Mouse (Mus musculus): ENCODE measurements around the gene Ksr2. TPM values are rescaled to one million over a fixed set of nuclear protein-coding genes. Genes with fewer than 3 reads are reported as not detected.

Ksr2 gene
- total RNA-seq, 2 experiments from 2014 or later = 40.3 to 44.6 TPM

DNA sequence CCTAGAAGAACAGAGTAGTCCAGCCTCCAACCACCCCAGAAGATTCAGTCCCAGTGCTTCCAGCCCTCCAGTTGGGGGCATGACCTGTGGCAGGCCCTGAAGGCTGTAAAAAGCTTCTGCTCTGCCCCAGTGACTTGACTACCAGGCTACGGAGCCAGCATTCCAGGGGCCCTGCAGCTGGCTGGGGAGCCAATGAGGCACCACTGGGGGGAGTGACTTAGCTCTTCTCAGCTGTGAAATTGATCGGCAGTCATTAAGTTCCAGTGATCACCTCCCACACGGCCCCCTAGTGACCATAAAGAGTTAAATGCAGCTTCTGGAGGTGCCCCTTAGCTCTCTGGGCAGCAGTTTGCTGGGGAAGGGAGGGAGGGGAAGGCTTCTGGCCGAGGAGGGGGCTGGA lies 213.1 kb downstream of the Ksr2 start:
- no peak for TF ChIP-seq CTCF (conservative IDR thresholded peaks at IDR 0.05)
- DNase-seq (ENCODE audit: low spot score in 2 of 2) = no peak
- Histone ChIP-seq H3K4me3 (no peak overlapping the region), H3K27ac (no peak overlapping the region; the same call in 1 of the 2 replicates)

DNA sequence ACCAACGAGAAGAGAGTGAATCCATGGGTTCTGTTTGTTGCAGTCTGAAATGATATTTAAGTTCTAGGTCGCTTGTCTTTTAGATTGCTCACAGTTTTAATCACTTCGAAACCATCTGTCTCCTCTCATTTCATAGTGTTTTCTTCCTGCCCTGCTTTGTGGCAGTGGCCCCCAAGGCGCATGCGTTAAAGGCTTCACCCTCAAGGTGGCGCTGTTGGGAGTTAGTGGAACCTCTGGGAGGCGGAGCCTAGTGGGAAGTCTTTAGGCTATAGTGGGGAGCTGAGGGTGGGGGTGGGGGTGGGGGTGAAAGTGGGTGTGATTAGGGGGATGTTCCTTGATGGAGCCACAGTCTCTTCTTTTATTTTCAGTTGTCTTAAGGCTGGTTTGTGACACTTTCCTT lies 214.6 kb downstream of the Ksr2 start:
- DNase-seq (ENCODE audit: low spot score in 2 of 2) = peak; percentile 84 to 87
- no peak overlapping the region for H3K4me3 ChIP-seq
- peak; percentile 72 for TF ChIP-seq CTCF (conservative IDR thresholded peaks at IDR 0.05)
- 0 out of 2 replicates have a peak overlapping the region, but pooled peaks have one; percentile 36 for H3K27ac ChIP-seq

DNA sequence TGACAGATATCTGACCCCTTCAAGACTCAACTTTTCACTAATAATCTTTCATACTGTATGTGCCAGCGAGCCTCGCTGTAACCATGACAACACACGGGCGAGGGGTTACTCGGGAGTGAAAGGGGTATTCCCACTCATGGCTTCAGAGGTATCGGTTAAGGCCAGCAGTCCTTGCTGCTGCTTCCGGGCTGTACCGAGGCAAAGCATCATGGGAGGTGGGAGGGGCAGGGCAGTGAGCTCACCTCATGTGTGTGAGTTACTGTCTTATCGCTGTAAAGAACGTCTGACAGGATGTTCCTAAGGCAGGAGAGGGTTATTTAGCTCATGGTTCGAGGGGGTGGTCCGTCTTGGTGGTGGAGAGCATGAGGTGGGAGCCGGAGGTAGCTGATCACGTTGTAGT lies 215.8 kb downstream of the Ksr2 start:
- Histone ChIP-seq H3K27ac (no peak overlapping the region), H3K4me3 (no peak overlapping the region)
- TF ChIP-seq CTCF (conservative IDR thresholded peaks at IDR 0.05) = no peak
- DNase-seq (ENCODE audit: low spot score in 2 of 2) = no peak

GRCm38 (mm10) chr5:117635211-117635610 lies 221.4 kb downstream of the Ksr2 start:
- Histone ChIP-seq H3K27ac (no peak overlapping the region), H3K4me3 (no peak overlapping the region)
- no peak for TF ChIP-seq CTCF (conservative IDR thresholded peaks at IDR 0.05)
- DNase-seq (ENCODE audit: low spot score in 2 of 2) = no peak

DNA sequence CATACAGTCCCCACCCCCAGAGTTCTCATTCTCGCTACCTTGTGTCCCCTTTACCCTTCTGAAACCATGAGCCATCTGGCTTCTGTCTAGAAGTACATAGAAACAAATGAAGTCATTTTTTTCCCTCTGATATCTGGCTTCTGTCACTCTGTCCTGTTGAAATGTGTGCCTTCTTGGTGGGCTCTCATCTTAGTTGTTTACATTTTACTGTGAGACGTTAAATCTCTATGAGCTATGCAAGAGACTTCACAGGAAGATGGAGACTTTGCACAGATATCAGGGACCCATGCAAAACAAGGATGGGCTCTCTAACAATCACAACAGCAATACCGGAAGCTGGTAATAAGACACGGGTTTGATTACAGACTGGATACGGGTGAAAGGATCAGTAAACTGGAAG lies 222.0 kb downstream of the Ksr2 start:
- H3K4me3 ChIP-seq = no peak overlapping the region
- DNase-seq (ENCODE audit: low spot score in 2 of 2) = no peak
- no peak for TF ChIP-seq CTCF (conservative IDR thresholded peaks at IDR 0.05)
- no peak overlapping the region for H3K27ac ChIP-seq

GRCm38 (mm10) chr5:117641585-117641984 lies 227.8 kb downstream of the Ksr2 start:
- TF ChIP-seq CTCF (conservative IDR thresholded peaks at IDR 0.05) = no peak
- H3K27ac ChIP-seq = no peak overlapping the region
- DNase-seq (ENCODE audit: low spot score in 2 of 2) = no peak
- H3K4me3 ChIP-seq = no peak overlapping the region

- H3K27ac ChIP-seq = no peak overlapping the region
- no peak for TF ChIP-seq CTCF (conservative IDR thresholded peaks at IDR 0.05)
- DNase-seq (ENCODE audit: low spot score in 2 of 2) = no peak
- no peak overlapping the region for H3K4me3 ChIP-seq
Measured at GRCm38 (mm10) chr5:117651238-117651886, 237.6 kb downstream of the Ksr2 start.

DNA sequence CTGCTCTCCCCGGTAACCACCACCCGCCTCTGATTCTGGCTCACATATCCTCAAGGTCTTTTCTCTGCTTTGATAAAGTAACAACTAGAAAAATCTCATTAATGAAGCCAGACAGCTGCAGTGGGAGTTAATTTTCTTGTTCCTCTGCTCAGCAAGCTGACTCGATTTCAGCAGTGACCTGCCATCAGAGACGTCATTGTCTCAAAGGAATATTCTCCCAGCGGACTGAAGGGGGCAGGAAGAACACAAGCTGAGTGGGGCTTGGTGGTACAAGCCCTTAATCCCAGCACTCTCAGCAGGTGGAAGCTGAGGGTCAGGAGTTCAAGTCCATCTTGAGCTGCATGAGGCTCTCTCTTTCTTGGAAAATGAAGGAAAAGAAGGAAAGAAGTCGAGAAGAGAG lies 244.8 kb downstream of the Ksr2 start:
- TF ChIP-seq CTCF (conservative IDR thresholded peaks at IDR 0.05) = peak; percentile 70
- Histone ChIP-seq H3K4me3 (no peak overlapping the region), H3K27ac (no peak overlapping the region)
- no peak for DNase-seq (ENCODE audit: low spot score in 2 of 2)

DNA sequence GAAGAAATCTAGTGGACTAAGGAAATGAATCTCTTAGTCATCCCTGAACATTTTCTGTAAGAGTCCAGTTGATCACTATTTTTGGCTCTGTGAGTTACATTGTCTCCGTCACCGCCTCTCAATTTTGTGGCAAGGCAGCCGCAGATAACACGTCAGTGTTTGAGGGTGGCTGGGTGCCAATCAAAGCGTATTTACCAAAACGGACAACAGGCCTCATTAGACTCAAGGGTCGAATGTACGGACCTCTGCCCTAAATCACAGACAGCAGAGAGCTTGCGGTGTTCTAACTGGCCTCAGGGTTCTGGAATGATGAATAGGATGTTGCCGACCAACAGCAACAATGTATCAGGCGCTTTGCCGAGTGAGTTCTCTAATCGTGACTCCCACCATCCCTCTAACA lies 245.8 kb downstream of the Ksr2 start:
- Histone ChIP-seq H3K4me3 (no peak overlapping the region), H3K27ac (no peak overlapping the region)
- DNase-seq (ENCODE audit: low spot score in 2 of 2) = no peak
- TF ChIP-seq CTCF (conservative IDR thresholded peaks at IDR 0.05) = no peak

- Histone ChIP-seq H3K27ac (no peak overlapping the region), H3K4me3 (no peak overlapping the region)
- TF ChIP-seq CTCF (conservative IDR thresholded peaks at IDR 0.05) = no peak
- DNase-seq (ENCODE audit: low spot score in 2 of 2) = no peak
Measured at GRCm38 (mm10) chr5:117665181-117665580, 251.4 kb downstream of the Ksr2 start.

- no peak for TF ChIP-seq CTCF (conservative IDR thresholded peaks at IDR 0.05)
- no peak for DNase-seq (ENCODE audit: low spot score in 2 of 2)
- Histone ChIP-seq H3K4me3 (no peak overlapping the region), H3K27ac (no peak overlapping the region)
Measured at GRCm38 (mm10) chr5:117667314-117667713, 253.5 kb downstream of the Ksr2 start.

- DNase-seq (ENCODE audit: low spot score in 2 of 2) = no peak
- Histone ChIP-seq H3K4me3 (no peak overlapping the region), H3K27ac (peak overlapping the region; percentile 36; the same call in 1 of the 2 replicates)
- TF ChIP-seq CTCF (conservative IDR thresholded peaks at IDR 0.05) = no peak
Measured at GRCm38 (mm10) chr5:117669265-117669664, 255.5 kb downstream of the Ksr2 start.

DNA sequence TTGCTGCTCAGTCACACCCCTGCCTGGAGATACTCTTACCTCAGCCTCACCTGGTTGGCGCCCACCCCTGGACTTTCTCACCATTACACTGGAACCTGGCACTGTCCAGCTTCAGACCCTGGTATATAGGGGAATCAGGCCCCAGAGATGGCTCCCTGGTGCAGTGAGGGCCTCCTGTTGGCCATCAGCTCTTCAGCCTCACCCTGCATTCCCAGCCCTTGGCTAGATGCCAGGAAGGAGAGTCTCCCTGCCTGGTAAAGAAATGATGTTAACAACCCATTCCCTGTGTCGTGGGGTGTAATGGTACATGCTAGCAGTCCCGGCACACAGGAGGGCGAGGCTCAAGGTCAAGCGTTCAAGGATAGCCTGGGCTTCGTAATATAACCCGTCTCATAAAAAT lies 256.0 kb downstream of the Ksr2 start:
- no peak for TF ChIP-seq CTCF (conservative IDR thresholded peaks at IDR 0.05)

DNA sequence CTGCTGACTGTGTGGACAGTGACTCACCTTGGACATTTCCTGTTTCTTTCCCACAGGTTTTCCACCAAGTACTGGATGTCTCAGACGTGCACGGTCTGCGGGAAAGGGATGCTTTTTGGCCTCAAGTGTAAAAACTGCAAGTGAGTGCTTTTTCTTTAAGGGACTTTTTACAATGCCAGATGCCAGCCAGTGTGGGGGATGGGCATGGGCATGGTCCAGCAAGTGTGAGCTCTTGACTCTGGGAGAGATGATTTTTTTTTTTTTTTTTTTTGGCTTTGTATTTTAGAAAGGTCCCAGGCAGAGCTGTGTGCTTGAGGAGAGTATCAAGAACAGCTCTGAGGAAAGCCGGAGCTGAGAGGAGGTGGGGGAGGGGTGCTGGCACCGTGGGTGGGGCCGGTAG lies 257.6 kb downstream of the Ksr2 start:
- Histone ChIP-seq H3K4me3 (no peak overlapping the region), H3K27ac (no peak overlapping the region)
- DNase-seq (ENCODE audit: low spot score in 2 of 2) = no peak
- TF ChIP-seq CTCF (conservative IDR thresholded peaks at IDR 0.05) = no peak

More for the DNA sequence above, 256.0 kb downstream of the Ksr2 start:
- Histone ChIP-seq H3K27ac (no peak overlapping the region), H3K4me3 (no peak overlapping the region)
- no peak for DNase-seq (ENCODE audit: low spot score in 2 of 2)
